Mouse (Mus musculus) brain, embryonic 14.5 days (tissue): ENCODE measurements at regions not wholly inside any gene's neighbourhood (a gene's known extent, or its start where the extent isn't known, plus 50 kb on each side); places are given as distances from the start of the nearest gene placed in this dataset.
A peak's percentile ranks its signal among the peaks of the same experiment; 100 is the strongest.

Source experiments
- CTCF ChIP-seq: fragments of 200-500 bp; IDR thresholded peaks from 2 replicates; pipeline ENCODE4 v1.5.1; 2012; ENCODE audit warnings: inconsistent platforms, mild to moderate bottlenecking, moderate library complexity, borderline replicate concordance; ENCODE audit not compliant: insufficient read depth, insufficient read length; ENCODE audit errors: extremely low read depth
- POLR2A ChIP-seq: fragments of 200-500 bp; IDR thresholded peaks from 2 replicates; pipeline ENCODE4 v1.6.1; 2012; ENCODE audit warnings: mild to moderate bottlenecking, inconsistent platforms, borderline replicate concordance; ENCODE audit not compliant: poor library complexity, insufficient read depth, insufficient read length, severe bottlenecking; ENCODE audit errors: extremely low read depth

GRCm38 (mm10) chr10:118507630-118508029 lies 66.8 kb downstream of the Ifng start:
- TF ChIP-seq POLR2A (no peak), CTCF (peak; percentile 67; the same call in 1 of the 2 replicates)
